Mouse (Mus musculus) left cerebral cortex, adult 11 months (tissue): ENCODE results near the gene Hist1h2ap.
"Not testable (repeated sequence)": the region's sequence is repeated elsewhere in the genome, so short reads cannot be mapped to it uniquely, and the experiment has no call there.

ENCODE experiments used
- DNase-seq: peaks from one replicate; pipeline ENCODE4 v3.0.0; 2022; ENCODE audit warnings: low spot score

Hist1h2ap gene

DNA sequence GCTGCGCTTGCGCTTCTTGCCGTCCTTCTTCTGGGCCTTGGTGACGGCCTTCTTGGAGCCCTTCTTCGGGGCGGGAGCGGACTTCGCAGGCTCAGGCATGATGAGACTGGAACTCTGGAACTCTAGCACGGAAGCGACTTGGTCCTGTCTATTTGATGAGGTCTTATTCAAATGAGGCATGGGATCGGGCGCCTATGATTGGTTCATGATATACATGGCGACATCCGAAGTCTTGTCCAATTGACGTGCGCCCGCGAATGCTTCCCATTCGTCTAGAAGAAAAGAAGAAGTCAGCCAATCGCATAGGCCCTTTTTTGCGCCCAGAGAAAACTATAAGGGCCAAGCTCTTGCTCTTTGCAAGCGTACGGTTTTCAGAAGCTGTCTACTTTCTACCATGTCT is 23.2 kb downstream of the Hist1h2ap start, which contains the start of the genes Hist1h2bq and Hist1h2ao:
Gene Hist1h2bq, minus strand, starts transcription at position 125 of the 400 bp plus-strand sequence.
Gene Hist1h2ao, plus strand, starts transcription at position 393 of the 400 bp plus-strand sequence.
- DNase-seq, result not testable (repeated sequence)

- DNase-seq, result not testable (repeated sequence)
Measured at GRCm38 (mm10) chr13:21803058-21803457, 30.2 kb downstream of the Hist1h2ap start.

DNA sequence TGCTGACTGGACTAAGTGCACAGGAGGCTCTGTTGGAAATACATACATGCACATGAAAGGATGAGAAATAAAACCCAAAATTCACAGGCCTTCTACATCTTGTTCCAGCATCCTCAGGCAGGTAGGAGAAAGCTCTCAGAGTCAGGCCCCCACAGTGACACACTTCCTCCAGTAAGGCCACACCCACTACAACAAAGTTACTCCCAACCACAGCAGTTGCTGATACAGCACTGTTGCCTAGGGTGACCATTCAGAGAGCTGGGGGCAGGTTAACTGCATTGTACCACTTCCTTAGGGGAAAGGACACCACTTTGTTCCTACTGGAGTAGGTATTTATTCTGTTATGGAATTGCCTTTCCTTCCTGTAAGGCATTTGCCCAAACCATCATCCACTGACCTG is 36.1 kb downstream of the Hist1h2ap start:
- not testable (repeated sequence) for DNase-seq

- no peak for DNase-seq
Measured at GRCm38 (mm10) chr13:21795584-21795983, 37.7 kb downstream of the Hist1h2ap start.

GRCm38 (mm10) chr13:21790601-21791283 is 42.6 kb downstream of the Hist1h2ap start:
- no peak for DNase-seq

- no peak for DNase-seq
Measured at GRCm38 (mm10) chr13:21789925-21790324, 43.4 kb downstream of the Hist1h2ap start.

DNA sequence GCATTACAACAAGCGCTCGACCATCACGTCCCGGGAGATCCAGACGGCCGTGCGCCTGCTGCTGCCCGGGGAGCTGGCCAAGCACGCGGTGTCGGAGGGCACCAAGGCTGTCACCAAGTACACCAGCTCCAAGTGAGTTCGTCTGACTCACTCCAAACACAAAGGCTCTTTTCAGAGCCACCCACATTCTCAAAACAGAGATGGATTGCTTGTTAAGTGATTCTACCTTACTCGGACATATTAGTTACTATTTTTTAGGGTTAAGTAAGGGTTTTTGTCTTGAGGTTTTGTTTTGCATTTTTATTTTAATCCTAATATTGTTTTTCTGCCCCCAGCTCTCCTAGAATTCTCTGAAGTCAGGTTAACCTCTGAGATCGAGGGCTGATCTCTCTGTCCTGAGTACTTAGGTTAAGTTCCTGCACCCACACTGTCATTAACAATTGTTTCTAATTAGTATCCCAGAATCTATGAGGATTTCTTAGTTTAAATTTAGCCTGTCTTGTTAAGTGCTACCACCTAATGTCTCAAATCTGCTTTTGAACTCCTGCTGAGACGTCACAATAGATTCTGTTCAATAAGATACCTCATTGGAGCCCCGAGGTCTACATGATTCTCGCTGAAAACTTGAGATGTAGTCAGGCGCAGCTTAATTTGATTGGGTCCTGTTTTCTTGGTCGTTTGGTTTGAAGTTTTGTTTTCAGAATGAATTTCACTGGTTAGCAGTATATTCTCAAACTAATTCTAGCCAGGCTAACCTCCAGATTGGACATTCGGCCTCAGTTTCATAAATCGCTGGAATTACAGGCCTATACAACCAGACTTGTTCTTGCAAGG is 45.3 kb downstream of the Hist1h2ap start:
- DNase-seq, result no peak

DNA sequence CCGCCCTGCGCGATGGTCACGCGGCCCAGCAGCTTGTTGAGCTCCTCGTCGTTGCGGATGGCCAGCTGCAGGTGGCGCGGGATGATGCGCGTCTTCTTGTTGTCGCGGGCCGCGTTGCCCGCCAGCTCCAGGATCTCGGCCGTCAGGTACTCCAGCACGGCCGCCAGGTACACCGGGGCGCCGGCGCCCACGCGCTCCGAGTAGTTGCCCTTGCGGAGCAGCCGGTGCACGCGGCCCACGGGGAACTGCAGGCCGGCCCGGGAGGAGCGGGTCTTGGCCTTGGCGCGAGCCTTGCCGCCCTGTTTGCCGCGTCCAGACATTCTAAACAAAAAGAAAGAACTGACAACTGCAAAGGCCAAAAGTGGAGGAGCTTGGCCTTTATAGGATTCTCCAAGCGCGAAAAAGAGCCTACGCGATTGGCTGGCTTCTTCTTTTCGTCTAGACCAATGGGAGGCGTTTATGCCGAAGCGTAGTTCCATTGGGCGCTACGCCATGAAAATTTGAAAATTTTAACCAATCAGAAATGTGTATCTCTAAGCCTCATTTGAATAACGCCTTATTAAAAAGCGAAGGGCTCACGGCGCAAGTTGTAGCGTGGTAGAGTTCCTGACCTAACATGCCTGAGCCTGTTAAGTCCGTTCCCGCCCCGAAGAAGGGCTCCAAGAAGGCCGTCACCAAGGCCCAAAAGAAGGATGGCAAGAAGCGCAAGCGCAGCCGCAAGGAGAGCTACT is 46.2 kb downstream of the Hist1h2ap start, which contains the start of the genes Hist1h2an and Hist1h2bp:
Gene Hist1h2an, minus strand, starts transcription at position 320 of the 731 bp plus-strand sequence.
Gene Hist1h2bp, plus strand, starts transcription at position 563 of the 731 bp plus-strand sequence.
- DNase-seq, result peak; percentile 92

GRCm38 (mm10) chr13:21786189-21786898 is 47.0 kb downstream of the Hist1h2ap start:
- DNase-seq, result no peak

- DNase-seq, result no peak
Measured at GRCm38 (mm10) chr13:21784311-21784710, 49.0 kb downstream of the Hist1h2ap start.

- DNase-seq, result no peak
Measured at GRCm38 (mm10) chr13:21783734-21784161, 49.6 kb downstream of the Hist1h2ap start.

GRCm38 (mm10) chr13:21783255-21783617 is 50.1 kb downstream of the Hist1h2ap start, which contains the start of gene Hist1h3i:
Gene Hist1h3i (minus strand): TSS chr13:21783370.
- DNase-seq, result peak; percentile 80
